ENCODE assay signal across 16 mouse cellular contexts in genomic region chr8:78278598-78278997, GRCm38 (mm10).
"Had no signal": no experiment of that assay in that cellular context is flagged by ENCODE, and none has a peak within 500 bp of the region (broad histone marks: within the 10 kb centered on the region; RNA-seq: fewer than 3 reads in every experiment).

No protein-coding gene starts in this region.

- H3K4me1 ChIP-seq: stomach, embryonic 15.5 days had no signal

- H3K27me3 ChIP-seq: neural tube, embryonic 13.5 days; neural tube, embryonic 15.5 days; stomach, embryonic 15.5 days had no signal

- DNase-seq: retina, postnatal 1 day; right cerebral cortex, adult 18-20 months; right cerebral cortex, postnatal 14 days; right cerebral cortex, postnatal 25 days; right cerebral cortex, postnatal 4 days; spleen, adult 18-20 months; thymus, adult 18-20 months; thymus, adult 2 months; thymus, postnatal 14 days; thymus, postnatal 25 days; thymus, postnatal 36 days; thymus, postnatal 4 days had no signal

- H3K36me3 ChIP-seq: neural tube, embryonic 13.5 days; neural tube, embryonic 15.5 days; stomach, embryonic 15.5 days had no signal

- H3K4me3 ChIP-seq: neural tube, embryonic 13.5 days; neural tube, embryonic 15.5 days; stomach, embryonic 15.5 days had no signal

- H3K9ac ChIP-seq: neural tube, embryonic 13.5 days; neural tube, embryonic 15.5 days; stomach, embryonic 15.5 days had no signal

- H3K27ac ChIP-seq: neural tube, embryonic 13.5 days; neural tube, embryonic 15.5 days; stomach, embryonic 15.5 days; stomach, postnatal 0 days had no signal

- H3K9me3 ChIP-seq: neural tube, embryonic 13.5 days; neural tube, embryonic 15.5 days; stomach, embryonic 15.5 days had no signal

- H3K4me2 ChIP-seq: neural tube, embryonic 13.5 days; neural tube, embryonic 15.5 days; stomach, embryonic 15.5 days had no signal
